Mouse (Mus musculus) induced T-regulatory cell, adult 2 months (primary cell): ENCODE data around the gene Ppm1b.
"Not testable (repeated sequence)": the region's sequence is repeated elsewhere in the genome, so short reads cannot be mapped to it uniquely, and the experiment has no call there.

Source experiments
- DNase-seq: peaks from one replicate; pipeline ENCODE4 v3.0.0-alpha.2; 2012; ENCODE audit warnings: low read depth

Ppm1b gene

GRCm38 (mm10) chr17:84956441-84956840 lies at the start of gene Ppm1b:
Ppm1b (plus strand) TSS chr17:84956741.
- DNase-seq, result no peak

- no peak for DNase-seq
These were observed 34.7 kb upstream of the Ppm1b start for GRCm38 (mm10) chr17:84921666-84922376.

- no peak for DNase-seq
These were observed 31.8 kb upstream of the Ppm1b start for GRCm38 (mm10) chr17:84924779-84925178.

- no peak for DNase-seq
These were observed 30.3 kb upstream of the Ppm1b start for GRCm38 (mm10) chr17:84926233-84926632.

GRCm38 (mm10) chr17:84927580-84927979 lies 29.0 kb upstream of the Ppm1b start:
- DNase-seq, result no peak

GRCm38 (mm10) chr17:84932943-84933342 lies 23.6 kb upstream of the Ppm1b start:
- no peak for DNase-seq

- DNase-seq, result no peak
These were observed 22.6 kb upstream of the Ppm1b start for GRCm38 (mm10) chr17:84933968-84934367.

GRCm38 (mm10) chr17:84935620-84936019 lies 20.9 kb upstream of the Ppm1b start:
- not testable (repeated sequence) for DNase-seq

GRCm38 (mm10) chr17:84936301-84936700 lies 20.2 kb upstream of the Ppm1b start:
- DNase-seq, result no peak

GRCm38 (mm10) chr17:84936809-84937208 lies 19.7 kb upstream of the Ppm1b start:
- no peak for DNase-seq

GRCm38 (mm10) chr17:84937220-84937619 lies 19.3 kb upstream of the Ppm1b start:
- DNase-seq, result peak; percentile 17

GRCm38 (mm10) chr17:84938215-84938614 lies 18.3 kb upstream of the Ppm1b start:
- peak; percentile 34 for DNase-seq

- no peak for DNase-seq
These were observed 16.4 kb upstream of the Ppm1b start for GRCm38 (mm10) chr17:84940017-84940731.

GRCm38 (mm10) chr17:84941291-84941868 lies 15.2 kb upstream of the Ppm1b start:
- no peak for DNase-seq

GRCm38 (mm10) chr17:84942358-84943032 lies 14.0 kb upstream of the Ppm1b start:
- DNase-seq, result no peak

GRCm38 (mm10) chr17:84943033-84943393 lies 13.5 kb upstream of the Ppm1b start:
- DNase-seq, result no peak

GRCm38 (mm10) chr17:84944348-84944747 lies 12.2 kb upstream of the Ppm1b start:
- no peak for DNase-seq

GRCm38 (mm10) chr17:84952521-84952920 lies 4.0 kb upstream of the Ppm1b start:
- no peak for DNase-seq

GRCm38 (mm10) chr17:84953776-84954175 lies 2.8 kb upstream of the Ppm1b start:
- DNase-seq, result no peak

GRCm38 (mm10) chr17:84954881-84955280 lies 1.7 kb upstream of the Ppm1b start:
- DNase-seq, result peak; percentile 21

- peak; percentile 96 for DNase-seq
These were observed 468 bp downstream of the Ppm1b start for GRCm38 (mm10) chr17:84956931-84957486.
